Comparison of ENCODE assay signal across 8 mouse cellular contexts in genomic region chr10:77510225-77510982, GRCm38 (mm10). TPM values are rescaled to one million over a fixed set of nuclear protein-coding genes. Genes with fewer than 3 reads are reported as not detected.
DNase-seq lines count a peak whose midpoint lies in the region; ATAC-seq and TF ChIP-seq lines count a peak whose summit lies in the region.

No protein-coding gene starts in this region.

- 0 out of 2 replicates have a peak overlapping the region, but pooled peaks have one; percentile 1 for H3K4me2 ChIP-seq in kidney, embryonic 14.5 days (replicated peaks; ENCODE audit: low read depth, low read length)
- H3K4me2 ChIP-seq in liver, embryonic 11.5 days = no peak overlapping the region

- H3K27ac ChIP-seq in kidney, embryonic 14.5 days (ENCODE audit: low read depth, low read length) = 0 out of 2 replicates have a peak overlapping the region, but pooled peaks have one; percentile 24
- H3K27ac ChIP-seq in ES-Bruce4 (ENCODE audit: insufficient read depth, low read length) = peak overlapping the region; percentile 11; the same call in 1 of the 2 replicates
- H3K27ac ChIP-seq in cerebellum, adult 2 months (ENCODE audit: insufficient read depth, low read length) = peak overlapping the region; percentile 79
- H3K27ac ChIP-seq in liver, embryonic 11.5 days (ENCODE audit: low read depth, low read length) = peak overlapping the region; percentile 56; the same call in 1 of the 2 replicates

- TF ChIP-seq POLR2A in ES-Bruce4 (IDR thresholded peaks at IDR 0.05; ENCODE audit: insufficient read depth, low read length) = no peak
- TF ChIP-seq POLR2A in cerebellum, adult 2 months (IDR thresholded peaks at IDR 0.05; ENCODE audit: borderline replicate concordance, insufficient read depth, low read length) = peak; percentile 35; the same call in 1 of the 2 replicates

- no peaks in the 10 kb centered on the region for H3K9me3 ChIP-seq in kidney, embryonic 14.5 days (ENCODE audit: control insufficient read depth, low read length)
- H3K9me3 ChIP-seq in ES-Bruce4 (replicated peaks; ENCODE audit: control insufficient read depth, insufficient read depth, low read length, poor library complexity, severe bottlenecking) = no peaks in the 10 kb centered on the region
- no peaks in the 10 kb centered on the region for H3K9me3 ChIP-seq in liver, embryonic 11.5 days (ENCODE audit: control insufficient read depth, low read length)

- peaks cover 61% of the 10 kb centered on the region for H3K36me3 ChIP-seq in kidney, embryonic 14.5 days (ENCODE audit: control insufficient read depth, insufficient read depth, low read length)
- H3K36me3 ChIP-seq in ES-Bruce4 (ENCODE audit: control insufficient read depth, insufficient read depth, low read length, poor library complexity, severe bottlenecking) = peaks cover 9% of the 10 kb centered on the region; the same call in 1 of the 2 replicates
- peaks cover 43% of the 10 kb centered on the region for H3K36me3 ChIP-seq in liver, embryonic 11.5 days (ENCODE audit: control insufficient read depth, insufficient read depth, low read length)

- no peak for TF ChIP-seq EP300 in ES-Bruce4 (IDR thresholded peaks at IDR 0.05; ENCODE audit: insufficient read depth, low read depth, low read length)

- no peak for TF ChIP-seq CTCF in ES-Bruce4 (IDR thresholded peaks at IDR 0.05; ENCODE audit: low read depth, low read length)
- TF ChIP-seq CTCF in cerebellum, adult 2 months (IDR thresholded peaks at IDR 0.05; ENCODE audit: borderline replicate concordance, insufficient read depth, low read depth, low read length) = peak; percentile 18; the same call in 1 of the 2 replicates

- H3K4me1 ChIP-seq in kidney, embryonic 14.5 days (ENCODE audit: control insufficient read depth, insufficient read depth, low read length) = peaks cover 14% of the 10 kb centered on the region; the same call in 1 of the 2 replicates
- no peaks in the 10 kb centered on the region for H3K4me1 ChIP-seq in ES-Bruce4 (ENCODE audit: control insufficient read depth, insufficient read depth, low read length)
- peaks cover 67% of the 10 kb centered on the region for H3K4me1 ChIP-seq in cerebellum, adult 2 months (ENCODE audit: control insufficient read depth, insufficient read depth, low read length)
- peaks cover 39% of the 10 kb centered on the region for H3K4me1 ChIP-seq in liver, embryonic 11.5 days (replicated peaks; ENCODE audit: control insufficient read depth, insufficient read depth, low read length)

- WGBS in kidney, embryonic 14.5 days = 79% methylated on average over 15 of the region's 15 CpGs
- WGBS in cerebellum, adult 2 months = 21% methylated on average over 15 of the region's 15 CpGs
- whole genome bisulfite sequencing in liver, embryonic 11.5 days = 77% methylated on average over 15 of the region's 15 CpGs

- ATAC-seq in kidney, embryonic 14.5 days (ENCODE audit: low FRiP score, low TSS enrichment) = no peak
- 0 out of 2 replicates have a peak, but pooled peaks have one; percentile 11 for ATAC-seq in liver, embryonic 11.5 days (replicated peaks; ENCODE audit: low FRiP score)

- H3K27me3 ChIP-seq in kidney, embryonic 14.5 days (ENCODE audit: control insufficient read depth, insufficient read depth, low read length) = no peaks in the 10 kb centered on the region
- no peaks in the 10 kb centered on the region for H3K27me3 ChIP-seq in ES-Bruce4 (ENCODE audit: control insufficient read depth, insufficient read depth, low read length, poor library complexity, severe bottlenecking)
- H3K27me3 ChIP-seq in cerebellum, adult 2 months (ENCODE audit: control insufficient read depth, insufficient read depth, low read length) = no peaks in the 10 kb centered on the region
- no peaks in the 10 kb centered on the region for H3K27me3 ChIP-seq in liver, embryonic 11.5 days (replicated peaks; ENCODE audit: control insufficient read depth, insufficient read depth, low read length)

- no peak for DNase-seq in kidney, adult 18-20 months
- DNase-seq in cerebellum, adult 2 months = peak; percentile 81 to 88
- no peak for DNase-seq in liver, embryonic 11.5 days (ENCODE audit: low spot score)
- DNase-seq in Muller cell, postnatal 12 days (ENCODE audit: inconsistent ontology term) = no peak
- DNase-seq in heart, adult 18-20 months = no peak
- DNase-seq in adipocyte (ENCODE audit: low spot score) = no peak

- no peak overlapping the region for H3K9ac ChIP-seq in kidney, embryonic 14.5 days (ENCODE audit: low read depth, low read length)
- no peak overlapping the region for H3K9ac ChIP-seq in ES-Bruce4 (ENCODE audit: low read depth, poor library complexity, severe bottlenecking)
- H3K9ac ChIP-seq in liver, embryonic 11.5 days (ENCODE audit: low read depth, low read length) = peak overlapping the region; percentile 30; the same call in 1 of the 2 replicates

- no peak overlapping the region for H3K4me3 ChIP-seq in kidney, embryonic 14.5 days (ENCODE audit: low read length)
- H3K4me3 ChIP-seq in ES-Bruce4 (ENCODE audit: low read depth, low read length) = no peak overlapping the region
- H3K4me3 ChIP-seq in cerebellum, adult 2 months (replicated peaks; ENCODE audit: insufficient read depth, low read depth, low read length) = peak overlapping the region; percentile 6
- no peak overlapping the region for H3K4me3 ChIP-seq in liver, embryonic 11.5 days (ENCODE audit: low read depth, low read length)

RNA-seq across cellular contexts. Expression of gene Fam207a, which starts 5.2 kb away (rescaled TPM):
- polyA plus RNA-seq in kidney, embryonic 14.5 days (2014; fragmentation: Nextera tagmentation; extraction: Ambion mirVana) = 28.8 and 36.5 TPM in 2 replicates
- 23.2 and 24.3 TPM in 2 replicates for polyA plus RNA-seq in ES-Bruce4 (2011; ENCODE audit: insufficient read depth, insufficient read length, low read depth, missing spikeins)
- 36.5 and 39.0 TPM in 2 replicates for polyA plus RNA-seq in cerebellum, adult 2 months (2012; rRNA removed)
- 42.6 and 47.4 TPM in 2 replicates for polyA plus RNA-seq in liver, embryonic 11.5 days (2014; fragmentation: Nextera tagmentation; extraction: Ambion mirVana)
- total RNA-seq in heart, adult 18-20 months (2021) = 10 to 100 TPM in 1 of 2 experiments, 1 to 10 TPM in 1; 8.3 to 10.5 TPM

RNA-seq across cellular contexts. Expression of gene Itgb2, which starts 19.6 kb away (rescaled TPM):
- polyA plus RNA-seq in kidney, embryonic 14.5 days (2014; fragmentation: Nextera tagmentation; extraction: Ambion mirVana) = 1.1 and 1.3 TPM in 2 replicates
- polyA plus RNA-seq in ES-Bruce4 (2011; ENCODE audit: insufficient read depth, insufficient read length, low read depth, missing spikeins) = 0.61 and 0.82 TPM in 2 replicates
- polyA plus RNA-seq in cerebellum, adult 2 months (2012; rRNA removed) = 2.3 and 2.4 TPM in 2 replicates
- 18.6 and 19.1 TPM in 2 replicates for polyA plus RNA-seq in liver, embryonic 11.5 days (2014; fragmentation: Nextera tagmentation; extraction: Ambion mirVana)
- total RNA-seq in heart, adult 18-20 months (2021) = 1 to 10 TPM; 6.8 to 7.9 TPM

Comparison
In these comparisons a context has a peak if more than half of its experiments do, and no peak if none do; other contexts are left out.
1. H3K27ac ChIP-seq: peak in every context shown above with its lines; median percentile 79 in cerebellum, adult 2 months; 56 in liver, embryonic 11.5 days; 24 in kidney, embryonic 14.5 days; 11 in ES-Bruce4.
2. DNase-seq: peak in cerebellum, adult 2 months (2 of 2); none in kidney, adult 18-20 months (single experiment), liver, embryonic 11.5 days (single experiment), Muller cell, postnatal 12 days (single experiment), heart, adult 18-20 months (0 of 2) and adipocyte (single experiment).